Mouse (Mus musculus) gastrocnemius, adult 2 months (tissue): ENCODE data around the gene Ptgis. TPM values are rescaled to one million over a fixed set of nuclear protein-coding genes. Genes with fewer than 3 reads are reported as not detected.

Experiments
- DNase-seq: peaks from one replicate; pipeline ENCODE4 v3.0.0; 2022
- H3K27ac ChIP-seq: fragments of 200-600 bp; 2 replicates; pipeline ENCODE4 v1.8.1; 2022; ENCODE audit warnings: mild to moderate bottlenecking
- H3K4me3 ChIP-seq: fragments of 200-600 bp; 2 replicates; pipeline ENCODE4 v1.8.1; 2022; ENCODE audit warnings: mild to moderate bottlenecking, moderate library complexity
- CTCF ChIP-seq: fragments of 200-600 bp; IDR thresholded peaks from 2 replicates; pipeline ENCODE4 v1.8.1; 2022; ENCODE audit warnings: antibody characterized with exemption, mild to moderate bottlenecking, moderate library complexity
- intact Hi-C: fragments of 180-260 bp; cut with DNase I; formaldehyde crosslinking; loops from one replicate; pipeline ENCODE4 v1.15.1; 2025
- total RNA-seq, 2 experiments: library from RNA; stranded (reverse); gene quantifications; 2 replicates each; pipeline ENCODE4 v1.2.3; 2021

Ptgis gene
- total RNA-seq, 2 experiments from 2014 or later: 1.7 to 5.2 TPM

DNA sequence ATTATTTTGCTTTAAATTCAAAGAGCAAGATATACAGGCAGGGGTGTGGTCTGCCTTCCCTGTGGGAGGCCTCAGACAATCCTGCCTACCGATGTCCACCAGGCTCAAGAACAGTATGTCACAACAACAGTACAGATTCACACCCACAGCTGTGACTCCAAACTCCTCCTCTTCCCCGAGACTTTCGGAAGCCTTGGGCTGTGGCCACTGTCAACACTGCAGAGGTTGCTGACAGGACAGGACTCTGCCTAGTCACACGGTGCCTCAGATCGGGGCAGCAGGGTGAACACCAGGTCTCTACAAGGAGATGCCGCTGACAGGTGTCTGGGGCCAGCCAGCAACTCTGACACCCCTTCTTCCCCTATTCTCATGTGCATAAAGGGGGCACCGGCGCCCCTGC, 92.7 kb downstream of the Ptgis start:
- Histone ChIP-seq H3K27ac (peak overlapping the region; percentile 63), H3K4me3 (no peak overlapping the region)
- peak; percentile 47 for DNase-seq
- intact Hi-C loops: no loop called here
- no peak for TF ChIP-seq CTCF

DNA sequence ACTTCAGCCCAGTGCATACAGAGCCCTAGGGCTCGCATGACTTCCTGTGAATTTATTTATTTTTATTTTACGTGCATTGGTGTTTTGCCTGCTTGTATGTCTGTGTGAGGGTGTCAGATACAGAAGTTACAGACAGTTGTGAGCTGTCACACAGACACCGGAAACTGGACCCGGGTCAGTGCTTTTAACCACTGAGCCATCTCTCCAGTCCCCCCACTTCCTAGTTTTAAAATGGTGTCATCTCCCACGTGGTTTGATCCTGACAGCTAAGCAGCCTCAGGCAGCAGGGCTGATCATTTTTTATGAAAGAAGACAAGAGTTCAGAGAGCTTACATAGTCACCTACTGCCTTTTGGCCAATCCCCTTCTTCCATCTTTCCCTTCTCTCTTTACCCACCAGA, 94.5 kb downstream of the Ptgis start:
- TF ChIP-seq CTCF: no peak
- no peak overlapping the region for H3K4me3 ChIP-seq
- intact Hi-C loops: no loop called here

DNA sequence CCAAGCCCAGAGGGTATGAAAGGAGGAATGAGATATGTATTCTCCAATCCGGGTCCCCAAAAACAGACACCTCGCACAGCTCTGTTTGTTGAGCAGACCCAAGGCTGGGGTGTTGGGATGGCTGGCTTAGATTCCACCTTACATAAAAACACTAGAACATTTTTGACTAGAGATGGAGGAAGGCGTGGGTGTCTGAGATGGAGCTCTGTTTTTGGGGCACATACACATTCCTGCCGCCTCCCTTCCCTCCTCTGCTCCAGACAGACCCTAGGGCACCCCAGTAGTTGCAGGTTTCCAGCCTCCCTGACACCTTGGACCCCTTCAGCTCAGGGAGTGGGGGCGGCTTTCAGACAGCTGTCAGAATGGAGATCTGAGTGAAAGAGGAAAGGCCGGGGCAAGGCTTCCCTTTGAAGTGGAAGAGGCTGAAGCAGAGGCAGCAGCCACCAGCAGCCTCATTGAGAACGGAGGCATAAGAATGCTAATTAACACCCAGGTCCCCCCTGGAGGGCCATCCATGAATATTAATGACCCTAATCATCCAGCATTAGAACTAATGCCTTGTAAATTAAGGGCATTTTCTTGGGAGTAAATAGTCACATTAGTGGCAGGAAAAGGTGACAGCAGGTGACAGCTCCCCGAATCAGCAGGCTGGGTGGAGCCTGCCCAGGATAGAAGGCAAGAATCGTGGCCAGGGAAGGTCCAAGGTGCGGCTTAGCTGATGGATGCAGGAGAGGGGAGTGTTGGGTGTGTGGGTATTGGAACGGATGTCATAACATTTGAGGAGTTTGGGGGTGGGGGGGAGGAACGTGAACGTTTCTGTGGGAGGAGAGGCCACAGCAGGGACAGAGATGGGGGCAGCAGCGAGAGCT, 95.7 kb downstream of the Ptgis start:
- DNase-seq: no peak
- TF ChIP-seq CTCF: no peak

More for the DNA sequence above, 94.5 kb downstream of the Ptgis start:
- H3K27ac ChIP-seq: no peak overlapping the region
- no peak for DNase-seq

DNA sequence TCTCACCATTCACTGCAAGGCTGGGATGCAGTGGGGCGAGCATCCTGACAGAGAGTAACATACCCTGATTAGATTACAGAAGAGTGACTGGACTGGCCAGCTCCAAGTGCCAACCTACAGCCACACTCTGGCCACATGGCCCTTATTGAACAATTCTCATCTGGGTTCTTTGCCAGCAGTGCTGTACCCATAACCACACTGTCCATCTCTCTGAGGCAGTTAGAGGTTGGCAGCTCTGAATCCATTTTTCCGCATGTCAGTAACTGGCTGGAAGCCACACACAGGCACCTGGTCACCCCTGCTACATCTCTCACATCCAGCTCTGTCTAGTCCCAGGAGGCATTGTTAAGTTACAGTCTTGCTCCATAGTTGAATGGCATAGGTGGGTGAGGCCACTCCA, 96.5 kb downstream of the Ptgis start:
- no peak for DNase-seq
- H3K27ac ChIP-seq: no peak overlapping the region
- no peak overlapping the region for H3K4me3 ChIP-seq
- no peak for TF ChIP-seq CTCF
- intact Hi-C loops: no loop called here

More for the DNA sequence above, 95.7 kb downstream of the Ptgis start:
- intact Hi-C loops: no loop called here
- Histone ChIP-seq H3K4me3 (no peak overlapping the region), H3K27ac (no peak overlapping the region)

DNA sequence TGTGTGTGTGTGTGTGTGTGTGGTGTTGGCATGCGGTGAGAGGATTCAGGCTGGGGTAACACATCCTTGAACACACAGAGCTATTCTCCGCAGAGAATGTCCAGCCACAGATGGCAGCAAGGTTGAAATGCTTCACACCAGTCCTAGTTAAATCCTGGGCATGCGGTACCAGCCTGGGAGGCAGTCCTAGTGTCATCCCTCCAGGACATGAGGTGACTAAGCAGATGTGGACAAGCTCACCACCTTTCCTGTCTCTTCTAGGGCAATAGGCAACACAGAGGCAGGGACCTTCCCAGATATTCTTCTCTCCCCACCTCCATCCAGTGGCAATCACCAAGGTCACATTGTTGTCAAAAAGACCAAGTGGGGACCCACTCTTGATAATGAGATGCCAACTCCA, 98.1 kb downstream of the Ptgis start:
- intact Hi-C loops: no loop called here
- Histone ChIP-seq H3K4me3 (no peak overlapping the region), H3K27ac (no peak overlapping the region)
- DNase-seq: no peak
- TF ChIP-seq CTCF: no peak

DNA sequence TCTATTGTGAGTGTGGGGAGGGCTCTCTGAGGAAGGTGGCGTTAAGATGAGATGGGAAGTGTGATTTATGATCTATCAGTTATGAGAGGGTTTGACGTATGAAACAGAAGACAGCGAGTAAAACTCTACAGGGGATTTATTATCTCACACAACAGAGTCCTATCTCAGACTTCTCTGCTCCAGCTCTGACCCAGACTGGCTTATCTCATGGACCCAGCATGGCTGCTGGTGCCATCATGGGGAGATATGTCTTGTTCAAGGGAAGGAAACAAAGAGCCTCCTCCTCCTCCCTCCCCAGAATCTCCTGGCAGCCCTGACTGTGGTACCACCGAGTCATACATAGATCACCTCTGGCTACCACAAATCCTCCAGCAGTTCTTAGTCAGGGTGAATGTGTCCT, 98.6 kb downstream of the Ptgis start:
- no peak overlapping the region for H3K4me3 ChIP-seq
- H3K27ac ChIP-seq: no peak overlapping the region
- DNase-seq: no peak
- TF ChIP-seq CTCF: no peak
- intact Hi-C loops: no loop called here

Other genes with a start within 250 kb of the Ptgis start
- gene Stau1, start 244.3 kb downstream of the Ptgis start, total RNA-seq: 10 to 100 TPM; 35.3 to 37.0 TPM
- 10 to 100 TPM in 1 of 2 experiments, 1 to 10 TPM in 1; 9.3 to 10.1 TPM for gene Ddx27, start 225.4 kb downstream of the Ptgis start, total RNA-seq
- gene Znfx1, start 177.6 kb downstream of the Ptgis start, total RNA-seq: 10 to 100 TPM; 25.2 to 25.8 TPM
- gene Kcnb1, start 50.4 kb downstream of the Ptgis start, total RNA-seq: 10 to 100 TPM; 16.1 to 20.7 TPM
- gene B4galt5, start 108.6 kb upstream of the Ptgis start, total RNA-seq: 10 to 100 TPM in 1 of 2 experiments, 1 to 10 TPM in 1; 7.8 to 10.6 TPM
- gene Slc9a8, start 181.1 kb upstream of the Ptgis start, total RNA-seq: 10 to 100 TPM; 25.0 to 30.4 TPM